In the genomic region with DNA sequence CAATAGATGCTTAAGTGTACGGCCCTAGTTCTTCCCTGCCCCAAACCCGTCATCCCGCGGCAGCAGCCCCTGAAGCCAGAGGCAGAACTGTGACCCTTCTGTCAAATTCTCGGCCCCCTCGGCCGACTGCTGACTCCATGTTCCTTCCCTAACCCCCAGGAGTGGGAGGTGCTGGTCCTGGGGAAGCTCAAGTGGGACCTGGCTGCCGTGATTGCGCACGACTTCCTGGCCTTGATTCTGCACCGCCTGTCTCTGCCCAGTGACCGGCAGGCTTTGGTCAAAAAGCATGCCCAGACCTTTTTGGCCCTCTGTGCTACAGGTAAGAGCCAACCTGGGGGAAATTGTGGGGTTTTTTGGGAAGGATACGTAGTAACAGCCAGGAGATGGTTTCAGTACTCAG, we compare ENCODE assay signal across 8 mouse cellular contexts. TPM values are rescaled to one million over a fixed set of nuclear protein-coding genes. Genes with fewer than 3 reads are reported as not detected.
DNase-seq lines count a peak whose midpoint lies in the region; ATAC-seq and TF ChIP-seq lines count a peak whose summit lies in the region.

No protein-coding gene starts in this region.

- no peak for TF ChIP-seq POLR2A in lung, adult 2 months (IDR thresholded peaks at IDR 0.05; ENCODE audit: borderline replicate concordance, extremely low read depth, low read depth, low read length)
- no peak for TF ChIP-seq POLR2A in kidney, adult 2 months (IDR thresholded peaks at IDR 0.05; ENCODE audit: low read depth, low read length)

- no peak for TF ChIP-seq CTCF in lung, adult 2 months (IDR thresholded peaks at IDR 0.05; ENCODE audit: insufficient read depth, low read length)
- TF ChIP-seq CTCF in kidney, adult 2 months (conservative IDR thresholded peaks at IDR 0.05; ENCODE audit: insufficient read depth, insufficient read length, low read depth, low read length): no peak

- H3K9me3 ChIP-seq in lung, embryonic 16.5 days (ENCODE audit: control insufficient read depth, low read length): no peaks in the 10 kb centered on the region
- H3K9me3 ChIP-seq in embryonic facial prominence, embryonic 13.5 days: no peaks in the 10 kb centered on the region
- H3K9me3 ChIP-seq in hindbrain, embryonic 16.5 days (ENCODE audit: control insufficient read depth, low read length): no peaks in the 10 kb centered on the region
- no peaks in the 10 kb centered on the region for H3K9me3 ChIP-seq in midbrain, embryonic 15.5 days

- H3K9ac ChIP-seq in lung, embryonic 16.5 days (ENCODE audit: low read length): peak overlapping the region; percentile 79
- peak overlapping the region; percentile 95 for H3K9ac ChIP-seq in embryonic facial prominence, embryonic 13.5 days
- H3K9ac ChIP-seq in hindbrain, embryonic 16.5 days (ENCODE audit: low read depth, low read length): no peak overlapping the region; the same call in 1 of the 2 replicates
- H3K9ac ChIP-seq in midbrain, embryonic 15.5 days: no peak overlapping the region

- DNase-seq in lung, adult 2 months: no peak
- no peak for DNase-seq in embryo, embryonic 10 days (ENCODE audit: low spot score)
- no peak for DNase-seq in layer of hippocampus, postnatal 25 days (ENCODE audit: extremely low spot score in 1 of 2, low spot score in 1 of 2)
- DNase-seq in kidney, adult 2 months: no peak

- H3K4me2 ChIP-seq in lung, embryonic 16.5 days (ENCODE audit: low read depth, low read length): peak overlapping the region; percentile 7; the same call in 1 of the 2 replicates
- peak overlapping the region; percentile 82 for H3K4me2 ChIP-seq in embryonic facial prominence, embryonic 13.5 days
- peak overlapping the region; percentile 95; the same call in 1 of the 2 replicates for H3K4me2 ChIP-seq in hindbrain, embryonic 16.5 days (ENCODE audit: low read length)
- H3K4me2 ChIP-seq in midbrain, embryonic 15.5 days: peak overlapping the region; percentile 98; the same call in 1 of the 2 replicates

- peaks cover 30% of the 10 kb centered on the region for H3K36me3 ChIP-seq in lung, embryonic 16.5 days (ENCODE audit: control insufficient read depth, insufficient read depth, low read length)
- peaks cover 54% of the 10 kb centered on the region for H3K36me3 ChIP-seq in embryonic facial prominence, embryonic 13.5 days
- H3K36me3 ChIP-seq in hindbrain, embryonic 16.5 days (ENCODE audit: control insufficient read depth, insufficient read depth, low read length): peaks cover 18% of the 10 kb centered on the region
- peaks cover 17% of the 10 kb centered on the region for H3K36me3 ChIP-seq in midbrain, embryonic 15.5 days (replicated peaks)
- peaks cover 1% of the 10 kb centered on the region; the same call in 1 of the 2 replicates for H3K36me3 ChIP-seq in kidney, adult 2 months (ENCODE audit: control insufficient read depth, insufficient read depth, low read length)

- peaks cover 38% of the 10 kb centered on the region for H3K4me1 ChIP-seq in lung, embryonic 16.5 days (replicated peaks; ENCODE audit: control insufficient read depth, insufficient read depth, low read length)
- H3K4me1 ChIP-seq in lung, adult 2 months (ENCODE audit: control insufficient read depth, insufficient read depth, low read length): peaks cover 43% of the 10 kb centered on the region
- H3K4me1 ChIP-seq in embryonic facial prominence, embryonic 13.5 days: peaks cover 43% of the 10 kb centered on the region
- peaks cover 23% of the 10 kb centered on the region for H3K4me1 ChIP-seq in hindbrain, embryonic 16.5 days (ENCODE audit: control insufficient read depth, insufficient read depth, low read depth, low read length)
- H3K4me1 ChIP-seq in midbrain, embryonic 15.5 days: peaks cover 43% of the 10 kb centered on the region
- H3K4me1 ChIP-seq in kidney, adult 2 months (ENCODE audit: control insufficient read depth, insufficient read depth, low read length): peaks cover 15% of the 10 kb centered on the region

- no peaks in the 10 kb centered on the region for H3K27me3 ChIP-seq in lung, embryonic 16.5 days (ENCODE audit: control insufficient read depth, insufficient read depth, low read depth, low read length)
- H3K27me3 ChIP-seq in embryonic facial prominence, embryonic 13.5 days: no peaks in the 10 kb centered on the region
- H3K27me3 ChIP-seq in hindbrain, embryonic 16.5 days (replicated peaks; ENCODE audit: control insufficient read depth, insufficient read depth, low read length): no peaks in the 10 kb centered on the region
- H3K27me3 ChIP-seq in midbrain, embryonic 15.5 days (replicated peaks): no peaks in the 10 kb centered on the region
- no peaks in the 10 kb centered on the region for H3K27me3 ChIP-seq in kidney, adult 2 months (replicated peaks; ENCODE audit: control insufficient read depth, insufficient read depth, low read length)

- H3K4me3 ChIP-seq in lung, embryonic 16.5 days (ENCODE audit: low read length): no peak overlapping the region
- no peak overlapping the region for H3K4me3 ChIP-seq in lung, adult 2 months (replicated peaks; ENCODE audit: extremely low read depth, low read depth, low read length)
- peak overlapping the region; percentile 92 for H3K4me3 ChIP-seq in embryonic facial prominence, embryonic 13.5 days
- no peak overlapping the region for H3K4me3 ChIP-seq in hindbrain, embryonic 16.5 days (ENCODE audit: low read length)
- H3K4me3 ChIP-seq in midbrain, embryonic 15.5 days: no peak overlapping the region
- no peak overlapping the region for H3K4me3 ChIP-seq in kidney, adult 2 months (ENCODE audit: insufficient read depth, low read depth, low read length)

- WGBS in lung, embryonic 16.5 days: 50% methylated on average over 13 of the region's 13 CpGs
- WGBS in lung, adult 2 months: 44% methylated on average over 13 of the region's 13 CpGs
- 51% methylated on average over 13 of the region's 13 CpGs for WGBS in embryonic facial prominence, embryonic 13.5 days
- WGBS in hindbrain, embryonic 16.5 days: 73% methylated on average over 13 of the region's 13 CpGs
- WGBS in midbrain, embryonic 15.5 days: 51% methylated on average over 13 of the region's 13 CpGs
- 67% methylated on average over 13 of the region's 13 CpGs for WGBS in kidney, adult 2 months

- no peak for ATAC-seq in lung, embryonic 16.5 days (ENCODE audit: low read depth)
- no peak for ATAC-seq in embryonic facial prominence, embryonic 13.5 days (ENCODE audit: insufficient number of reproducible peaks, insufficient read depth, low FRiP score, low TSS enrichment, low read depth)
- no peak for ATAC-seq in hindbrain, embryonic 16.5 days
- ATAC-seq in midbrain, embryonic 15.5 days (replicated peaks): no peak

- H3K27ac ChIP-seq in lung, embryonic 16.5 days (ENCODE audit: low read length): peak overlapping the region; percentile 94
- peak overlapping the region; percentile 99 for H3K27ac ChIP-seq in embryonic facial prominence, embryonic 13.5 days
- H3K27ac ChIP-seq in hindbrain, embryonic 16.5 days (ENCODE audit: low read depth, low read length): no peak overlapping the region
- 0 out of 2 replicates have a peak overlapping the region, but pooled peaks have one; percentile 76 for H3K27ac ChIP-seq in midbrain, embryonic 15.5 days
- H3K27ac ChIP-seq in kidney, adult 2 months (ENCODE audit: insufficient read depth, low read depth, low read length): no peak overlapping the region

RNA-seq across cellular contexts. Expression of gene Bysl, which starts 14.0 kb away (rescaled TPM):
- polyA plus RNA-seq in lung, embryonic 16.5 days (2015; fragmentation: Nextera tagmentation; extraction: Ambion mirVana): 17.0 and 19.4 TPM in 2 replicates
- 7.4 and 9.8 TPM in 2 replicates for polyA plus RNA-seq in lung, adult 2 months (2012; rRNA removed)
- 23.0 and 26.6 TPM in 2 replicates for polyA plus RNA-seq in embryonic facial prominence, embryonic 13.5 days (2015; fragmentation: Nextera tagmentation; extraction: Ambion mirVana)
- 35.5 and 37.8 TPM in 2 replicates for polyA plus RNA-seq in hindbrain, embryonic 16.5 days (2015; fragmentation: Nextera tagmentation; extraction: Ambion mirVana)
- 39.7 TPM in 2 replicates for polyA plus RNA-seq in midbrain, embryonic 15.5 days (2015; fragmentation: Nextera tagmentation; extraction: Ambion mirVana)
- total RNA-seq in layer of hippocampus, postnatal 25 days (2021): 10 to 100 TPM; 18.4 to 19.1 TPM
- 7.9 and 8.3 TPM in 2 replicates for polyA plus RNA-seq in kidney, adult 2 months (2012; rRNA removed)

RNA-seq across cellular contexts. Expression of gene Med20, which starts 14.1 kb away (rescaled TPM):
- 50.1 and 51.6 TPM in 2 replicates for polyA plus RNA-seq in lung, embryonic 16.5 days (2015; fragmentation: Nextera tagmentation; extraction: Ambion mirVana)
- 20.0 and 27.3 TPM in 2 replicates for polyA plus RNA-seq in lung, adult 2 months (2012; rRNA removed)
- 52.9 and 60.1 TPM in 2 replicates for polyA plus RNA-seq in embryonic facial prominence, embryonic 13.5 days (2015; fragmentation: Nextera tagmentation; extraction: Ambion mirVana)
- 43.7 and 45.3 TPM in 2 replicates for polyA plus RNA-seq in hindbrain, embryonic 16.5 days (2015; fragmentation: Nextera tagmentation; extraction: Ambion mirVana)
- 49.6 and 50.4 TPM in 2 replicates for polyA plus RNA-seq in midbrain, embryonic 15.5 days (2015; fragmentation: Nextera tagmentation; extraction: Ambion mirVana)
- 10 to 100 TPM; 28.7 to 29.8 TPM for total RNA-seq in layer of hippocampus, postnatal 25 days (2021)
- 22.8 and 25.3 TPM in 2 replicates for polyA plus RNA-seq in kidney, adult 2 months (2012; rRNA removed)

RNA-seq across cellular contexts. Expression of gene Gm20517, which starts 14.1 kb away (rescaled TPM):
- polyA plus RNA-seq in lung, embryonic 16.5 days (2015; fragmentation: Nextera tagmentation; extraction: Ambion mirVana): 1.8 and 2.2 TPM in 2 replicates
- 0.45 and 0.52 TPM in 2 replicates for polyA plus RNA-seq in lung, adult 2 months (2012; rRNA removed)
- polyA plus RNA-seq in embryonic facial prominence, embryonic 13.5 days (2015; fragmentation: Nextera tagmentation; extraction: Ambion mirVana): 0.96 and 2.4 TPM in 2 replicates
- polyA plus RNA-seq in hindbrain, embryonic 16.5 days (2015; fragmentation: Nextera tagmentation; extraction: Ambion mirVana): 1.7 and 1.9 TPM in 2 replicates
- polyA plus RNA-seq in midbrain, embryonic 15.5 days (2015; fragmentation: Nextera tagmentation; extraction: Ambion mirVana): 2.0 and 2.9 TPM in 2 replicates
- total RNA-seq in layer of hippocampus, postnatal 25 days (2021): 1 to 10 TPM; 5.2 to 5.5 TPM
- 0.45 and 0.64 TPM in 2 replicates for polyA plus RNA-seq in kidney, adult 2 months (2012; rRNA removed)

RNA-seq across cellular contexts. Expression of gene Usp49, which starts 33.2 kb away (rescaled TPM):
- polyA plus RNA-seq in lung, embryonic 16.5 days (2015; fragmentation: Nextera tagmentation; extraction: Ambion mirVana): 2.5 and 2.6 TPM in 2 replicates
- polyA plus RNA-seq in lung, adult 2 months (2012; rRNA removed): 6.4 and 6.7 TPM in 2 replicates
- 6.2 and 6.4 TPM in 2 replicates for polyA plus RNA-seq in embryonic facial prominence, embryonic 13.5 days (2015; fragmentation: Nextera tagmentation; extraction: Ambion mirVana)
- 5.2 TPM in 2 replicates for polyA plus RNA-seq in hindbrain, embryonic 16.5 days (2015; fragmentation: Nextera tagmentation; extraction: Ambion mirVana)
- 9.0 and 9.5 TPM in 2 replicates for polyA plus RNA-seq in midbrain, embryonic 15.5 days (2015; fragmentation: Nextera tagmentation; extraction: Ambion mirVana)
- total RNA-seq in layer of hippocampus, postnatal 25 days (2021): 10 to 100 TPM in 1 of 2 experiments, 1 to 10 TPM in 1; 9.7 to 14.7 TPM
- polyA plus RNA-seq in kidney, adult 2 months (2012; rRNA removed): 5.1 and 5.3 TPM in 2 replicates

Comparison
In these comparisons a context has a peak if more than half of its experiments do, and no peak if none do; other contexts are left out.
1. H3K27ac ChIP-seq: peak in lung, embryonic 16.5 days (single experiment), embryonic facial prominence, embryonic 13.5 days (single experiment) and midbrain, embryonic 15.5 days (single experiment); none in hindbrain, embryonic 16.5 days (single experiment) and kidney, adult 2 months (single experiment).
2. H3K4me2 ChIP-seq: peak in every context shown above with its lines; median percentile 98 in midbrain, embryonic 15.5 days; 95 in hindbrain, embryonic 16.5 days; 82 in embryonic facial prominence, embryonic 13.5 days; 7 in lung, embryonic 16.5 days.
3. H3K9ac ChIP-seq: peak in lung, embryonic 16.5 days (single experiment) and embryonic facial prominence, embryonic 13.5 days (single experiment); none in hindbrain, embryonic 16.5 days (single experiment) and midbrain, embryonic 15.5 days (single experiment).